Mouse (Mus musculus): ENCODE measurements around the gene Shtn1. TPM values are rescaled to one million over a fixed set of nuclear protein-coding genes. Genes with fewer than 3 reads are reported as not detected.

Shtn1 gene
- polyA plus RNA-seq, 1 experiment = 1.2 TPM

GRCm38 (mm10) chr19:58951521-58951920 is 124.4 kb downstream of the Shtn1 start:
- Histone ChIP-seq H3K27me3 (ENCODE audit: control insufficient read depth, insufficient read depth, low read length) (peaks cover 3% of the 10 kb centered on the region; the same call in 1 of the 2 replicates), H3K36me3 (ENCODE audit: control insufficient read depth, insufficient read depth, low read length) (no peaks in the 10 kb centered on the region), H3K27ac (ENCODE audit: insufficient read depth, low read depth, low read length) (no peak overlapping the region), H3K4me3 (ENCODE audit: low read depth, low read length) (no peak overlapping the region), H3K4me1 (ENCODE audit: control insufficient read depth, insufficient read depth, insufficient read length, low read length) (no peaks in the 10 kb centered on the region)
- TF ChIP-seq CTCF (IDR thresholded peaks at IDR 0.05; ENCODE audit: extremely low read depth, insufficient read length, insufficient replicate concordance, low read depth, low read length) (no peak), POLR2A (IDR thresholded peaks at IDR 0.05; ENCODE audit: low read depth, low read length) (no peak)
- 84% methylated on average over 3 of the region's 3 CpGs for WGBS

- H3K4me1 ChIP-seq (ENCODE audit: control insufficient read depth, insufficient read depth, insufficient read length, low read length) = peaks cover 7% of the 10 kb centered on the region
- H3K36me3 ChIP-seq (ENCODE audit: control insufficient read depth, insufficient read depth, low read length) = no peaks in the 10 kb centered on the region
- 84% methylated on average over 7 of the region's 7 CpGs for WGBS
- no peaks in the 10 kb centered on the region for H3K27me3 ChIP-seq (ENCODE audit: control insufficient read depth, insufficient read depth, low read length)
- TF ChIP-seq CTCF (IDR thresholded peaks at IDR 0.05; ENCODE audit: extremely low read depth, insufficient read length, insufficient replicate concordance, low read depth, low read length) = no peak
- no peak for TF ChIP-seq POLR2A (IDR thresholded peaks at IDR 0.05; ENCODE audit: low read depth, low read length)
- H3K27ac ChIP-seq (ENCODE audit: insufficient read depth, low read depth, low read length) = no peak overlapping the region
- no peak overlapping the region for H3K4me3 ChIP-seq (ENCODE audit: low read depth, low read length)
Measured at GRCm38 (mm10) chr19:58945959-58946358, 129.9 kb downstream of the Shtn1 start.

- WGBS = under 1% methylated on average over 65 of the region's 65 CpGs
- H3K27me3 ChIP-seq (ENCODE audit: control insufficient read depth, insufficient read depth, low read length) = no peaks in the 10 kb centered on the region; the same call in 1 of the 2 replicates
- H3K4me3 ChIP-seq (ENCODE audit: low read depth, low read length) = peak within 1 kb of the TSS; percentile 69
- H3K27ac ChIP-seq (ENCODE audit: insufficient read depth, low read depth, low read length) = peak within 1 kb of the TSS; percentile 12; the same call in 1 of the 2 replicates
- H3K4me1 ChIP-seq (ENCODE audit: control insufficient read depth, insufficient read depth, insufficient read length, low read length) = peaks cover 7% of the 10 kb centered on the region
- no peak for TF ChIP-seq CTCF (IDR thresholded peaks at IDR 0.05; ENCODE audit: extremely low read depth, insufficient read length, insufficient replicate concordance, low read depth, low read length)
- peak; percentile 29; the same call in 1 of the 2 replicates for TF ChIP-seq POLR2A (IDR thresholded peaks at IDR 0.05; ENCODE audit: low read depth, low read length)
- H3K36me3 ChIP-seq (ENCODE audit: control insufficient read depth, insufficient read depth, low read length) = no peaks in the 10 kb centered on the region
Measured at GRCm38 (mm10) chr19:58942841-58943828, 132.8 kb downstream of the Shtn1 start, which contains the start of the genes Eno4 and Hspa12a. TSS of gene Eno4 (plus strand) at chr19:58943425. TSS of gene Hspa12a (minus strand) at chr19:58943654.

DNA sequence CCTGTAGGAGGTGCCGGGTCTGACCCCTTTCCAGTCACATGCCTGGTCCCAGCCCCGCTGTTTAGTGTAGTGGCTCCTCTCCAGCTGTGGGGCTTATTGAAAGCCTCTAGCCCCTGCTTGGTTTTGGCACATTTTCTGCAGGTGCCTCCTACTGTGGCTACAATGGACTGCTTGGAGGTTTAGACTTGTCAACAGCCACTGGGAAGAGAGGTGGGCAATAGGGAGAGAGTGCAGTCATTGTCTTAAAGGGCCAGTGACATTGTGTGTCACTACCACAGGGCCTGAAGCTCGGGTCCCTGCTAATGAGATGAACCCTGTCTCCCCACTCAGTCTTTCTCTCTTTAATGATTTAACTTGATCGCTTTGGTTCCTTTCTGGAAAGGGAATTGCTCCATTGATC is 142.8 kb downstream of the Shtn1 start:
- Histone ChIP-seq H3K4me1 (ENCODE audit: control insufficient read depth, insufficient read depth, insufficient read length, low read length) (no peaks in the 10 kb centered on the region), H3K27me3 (ENCODE audit: control insufficient read depth, insufficient read depth, low read length) (no peaks in the 10 kb centered on the region), H3K4me3 (ENCODE audit: low read depth, low read length) (no peak overlapping the region), H3K36me3 (ENCODE audit: control insufficient read depth, insufficient read depth, low read length) (no peaks in the 10 kb centered on the region), H3K27ac (ENCODE audit: insufficient read depth, low read depth, low read length) (no peak overlapping the region)
- 46% methylated on average over 4 of the region's 4 CpGs for WGBS
- TF ChIP-seq POLR2A (IDR thresholded peaks at IDR 0.05; ENCODE audit: low read depth, low read length) (no peak), CTCF (IDR thresholded peaks at IDR 0.05; ENCODE audit: extremely low read depth, insufficient read length, insufficient replicate concordance, low read depth, low read length) (no peak)

GRCm38 (mm10) chr19:58931081-58931800 is 144.7 kb downstream of the Shtn1 start:
- H3K27me3 ChIP-seq (ENCODE audit: control insufficient read depth, insufficient read depth, low read length) = no peaks in the 10 kb centered on the region
- no peaks in the 10 kb centered on the region for H3K36me3 ChIP-seq (ENCODE audit: control insufficient read depth, insufficient read depth, low read length)
- TF ChIP-seq CTCF (IDR thresholded peaks at IDR 0.05; ENCODE audit: extremely low read depth, insufficient read length, insufficient replicate concordance, low read depth, low read length) = no peak
- H3K4me3 ChIP-seq (ENCODE audit: low read depth, low read length) = no peak overlapping the region
- no peaks in the 10 kb centered on the region for H3K4me1 ChIP-seq (ENCODE audit: control insufficient read depth, insufficient read depth, insufficient read length, low read length)
- WGBS = 56% methylated on average over 16 of the region's 16 CpGs
- H3K27ac ChIP-seq (ENCODE audit: insufficient read depth, low read depth, low read length) = no peak overlapping the region

Other genes starting within 250 kb of the Shtn1 start
- not detected in 2 replicates for gene Eno4, start 132.7 kb downstream of the Shtn1 start, polyA plus RNA-seq (2012; rRNA removed)
- 2.6 and 16.7 TPM in 2 replicates for gene Hspa12a, start 132.4 kb downstream of the Shtn1 start, polyA plus RNA-seq (2012; rRNA removed)
- not detected in 2 replicates for gene Vax1, start 94.0 kb upstream of the Shtn1 start, polyA plus RNA-seq (2012; rRNA removed)
- gene Kcnk18, start 143.1 kb upstream of the Shtn1 start, polyA plus RNA-seq (2012; rRNA removed) = not detected in 2 replicates
- gene Slc18a2, start 184.8 kb upstream of the Shtn1 start, polyA plus RNA-seq (2012; rRNA removed) = 0.30 and 0.38 TPM in 2 replicates
- gene Rps12-ps3, start 246.2 kb upstream of the Shtn1 start, polyA plus RNA-seq (2012; rRNA removed) = 2,610 and 3,365 TPM in 2 replicates

All from small intestine, adult 2 months (tissue).